Mouse (Mus musculus): ENCODE results near the gene Folr1. TPM values are rescaled to one million over a fixed set of nuclear protein-coding genes. Genes with fewer than 3 reads are reported as not detected.

The Folr1 gene
- polyA plus RNA-seq, 1 experiment from 2014 or later: 121 TPM

- Histone ChIP-seq H3K36me3 (no peaks in the 10 kb centered on the region), H3K27me3 (replicated peaks) (no peaks in the 10 kb centered on the region), H3K4me3 (replicated peaks) (peak overlapping the region; percentile 54), H3K9ac (peak overlapping the region; percentile 50), H3K4me1 (replicated peaks) (no peaks in the 10 kb centered on the region), H3K4me2 (replicated peaks) (peak overlapping the region; percentile 58), H3K27ac (peak overlapping the region; percentile 86), H3K9me3 (no peaks in the 10 kb centered on the region)
- ATAC-seq: peak; percentile 99
- WGBS: under 1% methylated on average over 57 of the region's 57 CpGs
These were observed 25.8 kb upstream of the Folr1 start for GRCm38 (mm10) chr7:101896104-101897066.

DNA sequence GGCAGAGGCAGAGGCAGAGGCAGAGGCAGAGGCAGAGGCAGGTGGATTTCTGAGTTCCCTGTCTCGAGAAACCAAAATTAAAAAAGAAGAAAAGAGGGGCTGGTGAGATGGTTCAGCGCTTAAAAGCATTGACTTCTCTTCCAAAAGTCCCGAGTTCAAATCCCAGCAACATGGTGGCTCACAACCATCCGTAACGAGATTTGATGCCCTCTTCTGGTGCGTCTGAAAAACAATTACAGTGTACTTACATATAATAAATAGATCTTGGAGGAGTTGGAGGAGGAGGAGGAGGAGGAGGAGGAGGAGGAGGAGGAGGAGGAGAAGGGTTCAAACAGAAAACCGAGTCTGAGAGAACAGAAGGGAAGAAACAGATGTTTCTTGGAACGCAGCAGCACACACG, 25.1 kb upstream of the Folr1 start:
- 29% methylated on average over 9 of the region's 9 CpGs for WGBS
- H3K4me2 ChIP-seq (replicated peaks): peak overlapping the region; percentile 44; the same call in 1 of the 2 replicates
- H3K9ac ChIP-seq: peak overlapping the region; percentile 50
- ATAC-seq: no peak
- no peaks in the 10 kb centered on the region for H3K36me3 ChIP-seq
- H3K4me1 ChIP-seq (replicated peaks): no peaks in the 10 kb centered on the region
- no peaks in the 10 kb centered on the region for H3K27me3 ChIP-seq (replicated peaks)
- H3K4me3 ChIP-seq (replicated peaks): peak overlapping the region; percentile 54
- H3K9me3 ChIP-seq: no peaks in the 10 kb centered on the region
- H3K27ac ChIP-seq: no peak overlapping the region

DNA sequence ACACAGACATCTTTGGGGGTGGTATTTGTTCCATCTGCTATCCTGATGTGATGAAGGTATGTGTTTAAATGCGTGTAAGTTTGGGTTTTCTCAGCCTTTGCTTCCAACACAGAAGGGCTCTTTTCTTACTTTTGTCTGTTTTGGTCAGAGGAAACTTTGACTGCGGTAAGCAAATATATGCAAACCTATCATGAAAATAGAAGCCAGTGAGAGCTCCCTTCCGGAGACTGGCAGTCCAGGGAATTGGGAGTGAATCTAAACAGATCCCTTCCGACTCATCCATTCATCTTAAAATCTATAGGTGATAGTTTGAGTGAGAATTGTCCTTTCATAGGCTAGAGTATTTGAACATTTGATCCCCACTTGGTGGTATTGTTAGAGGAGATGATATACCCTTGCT, 17.9 kb upstream of the Folr1 start:
- Histone ChIP-seq H3K4me1 (replicated peaks) (no peaks in the 10 kb centered on the region), H3K9ac (no peak overlapping the region), H3K27me3 (replicated peaks) (no peaks in the 10 kb centered on the region), H3K36me3 (no peaks in the 10 kb centered on the region), H3K4me2 (replicated peaks) (no peak overlapping the region), H3K27ac (no peak overlapping the region), H3K9me3 (no peaks in the 10 kb centered on the region), H3K4me3 (replicated peaks) (no peak overlapping the region)
- no peak for ATAC-seq
- 76% methylated on average over 4 of the region's 4 CpGs for WGBS

GRCm38 (mm10) chr7:101886274-101886673, 15.7 kb upstream of the Folr1 start:
- no peak overlapping the region for H3K4me3 ChIP-seq (replicated peaks)
- no peak for ATAC-seq
- WGBS: 84% methylated on average over 6 of the region's 6 CpGs

DNA sequence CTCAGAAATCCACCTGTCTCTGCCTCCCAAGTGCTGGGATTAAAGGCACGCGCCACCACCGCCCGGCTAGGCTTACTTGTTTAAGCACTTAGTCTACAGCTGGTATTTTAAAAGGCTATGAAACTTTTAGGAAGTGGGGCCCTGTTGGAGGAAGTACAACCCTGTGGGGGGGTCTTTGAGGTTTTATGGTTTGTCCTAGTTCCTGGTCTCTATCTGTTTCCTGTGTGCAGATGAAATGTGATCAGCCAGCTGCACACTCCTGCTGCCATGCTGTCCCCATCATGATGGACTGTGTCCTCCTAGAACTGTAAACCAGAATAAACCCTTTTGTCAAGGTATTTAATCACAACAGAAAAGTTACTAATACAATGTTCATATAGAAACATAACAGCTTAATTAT, 13.6 kb upstream of the Folr1 start:
- WGBS: 93% methylated on average over 4 of the region's 4 CpGs
- no peak for ATAC-seq

More at GRCm38 (mm10) chr7:101886274-101886673, 15.7 kb upstream of the Folr1 start:
- Histone ChIP-seq H3K36me3 (no peaks in the 10 kb centered on the region), H3K9ac (no peak overlapping the region), H3K9me3 (no peaks in the 10 kb centered on the region), H3K4me1 (replicated peaks) (no peaks in the 10 kb centered on the region), H3K4me2 (replicated peaks) (no peak overlapping the region), H3K27ac (no peak overlapping the region), H3K27me3 (replicated peaks) (no peaks in the 10 kb centered on the region)

GRCm38 (mm10) chr7:101882413-101883154, 12.0 kb upstream of the Folr1 start:
- Histone ChIP-seq H3K36me3 (no peaks in the 10 kb centered on the region), H3K27ac (no peak overlapping the region), H3K9ac (no peak overlapping the region; the same call in 1 of the 2 replicates), H3K4me3 (replicated peaks) (no peak overlapping the region), H3K9me3 (no peaks in the 10 kb centered on the region), H3K4me2 (replicated peaks) (no peak overlapping the region), H3K4me1 (replicated peaks) (no peaks in the 10 kb centered on the region), H3K27me3 (replicated peaks) (no peaks in the 10 kb centered on the region)
- ATAC-seq: no peak
- 62% methylated on average over 9 of the region's 9 CpGs for WGBS

More for the DNA sequence above, 13.6 kb upstream of the Folr1 start:
- Histone ChIP-seq H3K4me2 (replicated peaks) (no peak overlapping the region), H3K4me1 (replicated peaks) (no peaks in the 10 kb centered on the region), H3K4me3 (replicated peaks) (no peak overlapping the region), H3K9me3 (no peaks in the 10 kb centered on the region), H3K36me3 (no peaks in the 10 kb centered on the region), H3K27me3 (replicated peaks) (no peaks in the 10 kb centered on the region), H3K9ac (no peak overlapping the region), H3K27ac (no peak overlapping the region)

DNA sequence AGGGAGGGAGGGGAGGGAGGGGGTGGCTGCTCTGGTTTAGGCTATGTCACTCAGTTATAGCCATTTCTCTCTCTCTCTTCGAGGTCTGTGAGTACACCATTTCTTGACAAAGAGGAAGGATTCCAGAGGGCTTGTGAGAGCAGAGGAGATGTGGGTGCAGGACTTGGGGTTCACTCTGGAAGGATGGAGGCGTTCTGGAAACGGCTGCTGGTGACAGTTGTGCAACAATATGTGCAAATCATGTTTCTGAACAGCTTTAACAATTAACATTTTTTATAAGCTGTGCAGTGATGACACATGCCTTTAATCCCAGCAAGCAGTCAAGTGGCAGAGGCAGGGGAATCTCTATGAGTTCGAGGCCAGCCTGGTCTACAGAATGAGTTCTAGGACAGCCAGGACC, 10.3 kb upstream of the Folr1 start:
- no peak for ATAC-seq
- H3K4me3 ChIP-seq (replicated peaks): no peak overlapping the region
- no peaks in the 10 kb centered on the region for H3K9me3 ChIP-seq
- H3K36me3 ChIP-seq: no peaks in the 10 kb centered on the region
- H3K4me1 ChIP-seq (replicated peaks): no peaks in the 10 kb centered on the region
- no peak overlapping the region for H3K4me2 ChIP-seq (replicated peaks)
- no peaks in the 10 kb centered on the region for H3K27me3 ChIP-seq (replicated peaks)
- H3K27ac ChIP-seq: no peak overlapping the region
- WGBS: 78% methylated on average over 4 of the region's 4 CpGs
- H3K9ac ChIP-seq: no peak overlapping the region

- no peaks in the 10 kb centered on the region for H3K36me3 ChIP-seq
- 98% methylated on average over 1 of the region's 1 CpGs for WGBS
These were observed 5.4 kb upstream of the Folr1 start for GRCm38 (mm10) chr7:101875978-101876377.

GRCm38 (mm10) chr7:101871296-101871695, 708 bp upstream of the Folr1 start:
- Histone ChIP-seq H3K4me3 (replicated peaks) (no peak overlapping the region), H3K9me3 (no peaks in the 10 kb centered on the region), H3K4me2 (replicated peaks) (no peak overlapping the region; the same call in 1 of the 2 replicates), H3K27me3 (replicated peaks) (no peaks in the 10 kb centered on the region), H3K36me3 (no peaks in the 10 kb centered on the region), H3K27ac (peak overlapping the region; percentile 84), H3K4me1 (replicated peaks) (peaks cover 9% of the 10 kb centered on the region; the same call in 1 of the 2 replicates), H3K9ac (no peak overlapping the region)
- 68% methylated on average over 3 of the region's 3 CpGs for WGBS
- ATAC-seq: peak; percentile 30

More at GRCm38 (mm10) chr7:101875978-101876377, 5.4 kb upstream of the Folr1 start:
- no peak for ATAC-seq
- H3K27me3 ChIP-seq (replicated peaks): no peaks in the 10 kb centered on the region
- H3K4me3 ChIP-seq (replicated peaks): no peak overlapping the region
- H3K4me2 ChIP-seq (replicated peaks): no peak overlapping the region
- no peak overlapping the region for H3K27ac ChIP-seq
- H3K9me3 ChIP-seq: no peaks in the 10 kb centered on the region
- H3K4me1 ChIP-seq (replicated peaks): no peaks in the 10 kb centered on the region
- H3K9ac ChIP-seq: no peak overlapping the region

- Histone ChIP-seq H3K9me3 (no peaks in the 10 kb centered on the region), H3K4me1 (replicated peaks) (peaks cover 9% of the 10 kb centered on the region; the same call in 1 of the 2 replicates), H3K4me2 (replicated peaks) (peak overlapping the region; percentile 33), H3K27ac (peak overlapping the region; percentile 23; the same call in 1 of the 2 replicates), H3K36me3 (no peaks in the 10 kb centered on the region), H3K9ac (no peak overlapping the region), H3K27me3 (replicated peaks) (no peaks in the 10 kb centered on the region), H3K4me3 (replicated peaks) (peak overlapping the region; percentile 37)
- WGBS: 64% methylated on average over 7 of the region's 7 CpGs
- no peak; the same call in 1 of the 2 replicates for ATAC-seq
These were observed 1.5 kb downstream of the Folr1 start for GRCm38 (mm10) chr7:101869163-101869500.

DNA sequence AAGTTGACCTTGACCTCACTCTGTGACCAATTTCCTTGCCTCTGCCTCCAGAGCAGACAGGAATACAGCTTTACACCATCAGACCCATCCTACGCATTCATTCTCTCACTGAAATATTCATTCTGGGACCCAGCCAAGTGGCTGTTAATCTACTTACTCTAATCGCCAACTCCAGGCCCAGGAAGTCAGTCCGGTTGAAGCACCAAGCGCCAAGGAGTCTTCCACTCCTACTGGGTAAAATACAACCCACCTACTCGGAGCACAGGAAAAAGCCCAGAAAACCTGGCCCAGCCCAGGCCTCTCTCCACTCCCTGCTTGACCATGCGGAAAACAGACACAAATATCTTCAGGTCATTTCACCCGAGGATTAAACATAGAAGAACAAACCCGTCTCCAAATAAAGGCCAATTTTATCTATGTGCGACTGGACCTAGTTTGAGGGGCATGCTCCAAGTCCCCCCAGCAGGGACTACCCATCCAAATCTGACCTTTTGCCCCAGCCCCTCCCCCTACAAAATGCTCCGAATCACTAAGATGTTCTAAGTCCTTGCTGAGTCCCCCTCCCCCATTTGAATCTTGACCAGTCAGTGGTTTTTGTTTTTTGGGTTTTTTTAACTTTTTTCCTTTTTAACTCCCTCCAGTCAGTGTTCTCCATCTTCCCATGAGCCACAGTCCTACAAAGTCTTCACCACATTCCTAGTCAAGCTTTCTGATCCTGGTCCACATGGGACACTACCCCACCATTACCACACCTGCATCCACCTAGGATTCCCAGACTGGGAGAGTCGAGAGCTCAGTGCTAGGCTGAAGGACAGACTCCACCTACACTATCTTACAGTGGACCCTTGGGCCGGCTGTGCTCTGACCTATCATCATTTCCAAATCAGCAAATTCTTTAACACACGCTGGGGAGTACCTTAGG, 2.1 kb downstream of the Folr1 start:
- Histone ChIP-seq H3K4me2 (replicated peaks) (peak overlapping the region; percentile 33), H3K27ac (peak overlapping the region; percentile 23; the same call in 1 of the 2 replicates), H3K27me3 (replicated peaks) (no peaks in the 10 kb centered on the region), H3K9me3 (no peaks in the 10 kb centered on the region), H3K9ac (no peak overlapping the region), H3K4me3 (replicated peaks) (peak overlapping the region; percentile 37), H3K36me3 (no peaks in the 10 kb centered on the region), H3K4me1 (replicated peaks) (peaks cover 9% of the 10 kb centered on the region; the same call in 1 of the 2 replicates)
- WGBS: 65% methylated on average over 13 of the region's 13 CpGs
- 0 out of 2 replicates have a peak, but pooled peaks have one; percentile 16 for ATAC-seq
